Mouse (Mus musculus) Muller cell, postnatal 12 days (primary cell): ENCODE measurements around the gene Bcas1.

Source experiments
- DNase-seq: peaks from one replicate; pipeline ENCODE4 v3.0.0-alpha.2; 2015; ENCODE audit errors: inconsistent ontology term

Gene Bcas1

GRCm38 (mm10) chr2:170349096-170349495 is 78.5 kb downstream of the Bcas1 start:
- DNase-seq, result no peak

GRCm38 (mm10) chr2:170347131-170347765 is 80.4 kb downstream of the Bcas1 start:
- peak; percentile 60 for DNase-seq

GRCm38 (mm10) chr2:170345410-170345793 is 82.2 kb downstream of the Bcas1 start:
- DNase-seq, result peak; percentile 13

- DNase-seq, result peak; percentile 60
Observed at GRCm38 (mm10) chr2:170344502-170345409, 82.9 kb downstream of the Bcas1 start.

GRCm38 (mm10) chr2:170343819-170344317 is 83.8 kb downstream of the Bcas1 start:
- DNase-seq, result no peak

- peak; percentile 66 for DNase-seq
Observed at GRCm38 (mm10) chr2:170343133-170343818, 84.4 kb downstream of the Bcas1 start.

- DNase-seq, result no peak
Observed at GRCm38 (mm10) chr2:170342312-170342830, 85.3 kb downstream of the Bcas1 start.

GRCm38 (mm10) chr2:170341179-170341578 is 86.5 kb downstream of the Bcas1 start:
- no peak for DNase-seq

- DNase-seq, result no peak
Observed at GRCm38 (mm10) chr2:170336266-170336760, 91.3 kb downstream of the Bcas1 start.

- no peak for DNase-seq
Observed at GRCm38 (mm10) chr2:170335168-170335567, 92.5 kb downstream of the Bcas1 start.

- no peak for DNase-seq
Observed at GRCm38 (mm10) chr2:170331870-170332269, 95.8 kb downstream of the Bcas1 start.

- no peak for DNase-seq
Observed at GRCm38 (mm10) chr2:170330466-170330865, 97.2 kb downstream of the Bcas1 start.

- no peak for DNase-seq
Observed at GRCm38 (mm10) chr2:170329921-170330320, 97.7 kb downstream of the Bcas1 start.

GRCm38 (mm10) chr2:170323925-170324347 is 103.7 kb downstream of the Bcas1 start:
- DNase-seq, result peak; percentile 39

GRCm38 (mm10) chr2:170322013-170322414 is 105.6 kb downstream of the Bcas1 start:
- peak; percentile 71 for DNase-seq

GRCm38 (mm10) chr2:170321579-170321978 is 106.1 kb downstream of the Bcas1 start:
- DNase-seq, result peak; percentile 24

- peak; percentile 79 for DNase-seq
Observed at GRCm38 (mm10) chr2:170319533-170320463, 107.8 kb downstream of the Bcas1 start.

- peak; percentile 91 for DNase-seq
Observed at GRCm38 (mm10) chr2:170318713-170319532, 108.7 kb downstream of the Bcas1 start.

GRCm38 (mm10) chr2:170316774-170317173 is 110.9 kb downstream of the Bcas1 start:
- no peak for DNase-seq

GRCm38 (mm10) chr2:170316344-170316743 is 111.3 kb downstream of the Bcas1 start:
- DNase-seq, result no peak
